Mouse (Mus musculus) forebrain, embryonic 13.5 days (tissue): ENCODE data around the gene Nup133. TPM values are rescaled to one million over a fixed set of nuclear protein-coding genes. Genes with fewer than 3 reads are reported as not detected.

Source experiments
- ATAC-seq: fragments of 200-750 bp; cut with Nextera tagmentation; 2 replicates; pipeline ENCODE4 v1.8.0; 2017
- H3K27ac ChIP-seq: fragments of 300-500 bp; sonication (generic); 2 replicates; pipeline ENCODE4 v1.5.1; 2015; ENCODE audit warnings: inconsistent platforms, mild to moderate bottlenecking, moderate library complexity
- H3K27me3 ChIP-seq: fragments of 300-500 bp; sonication (generic); 2 replicates; pipeline ENCODE4 v1.6.1; 2015; ENCODE audit warnings: mild to moderate bottlenecking, inconsistent platforms
- H3K36me3 ChIP-seq: fragments of 300-500 bp; sonication (generic); 2 replicates; pipeline ENCODE4 v1.6.1; 2015; ENCODE audit warnings: mild to moderate bottlenecking, inconsistent platforms; ENCODE audit not compliant: poor library complexity, severe bottlenecking
- H3K4me1 ChIP-seq: fragments of 300-500 bp; sonication (generic); 2 replicates; pipeline ENCODE4 v1.6.1; 2015; ENCODE audit warnings: inconsistent platforms
- H3K4me2 ChIP-seq: fragments of 300-500 bp; sonication (generic); 2 replicates; pipeline ENCODE4 v1.6.1; 2015; ENCODE audit warnings: inconsistent platforms, mild to moderate bottlenecking, moderate library complexity
- H3K4me3 ChIP-seq: fragments of 300-500 bp; sonication (generic); 2 replicates; pipeline ENCODE4 v1.5.1; 2015; ENCODE audit warnings: mild to moderate bottlenecking, inconsistent platforms
- H3K9ac ChIP-seq: fragments of 300-500 bp; sonication (generic); 2 replicates; pipeline ENCODE4 v1.6.1; 2015; ENCODE audit warnings: mild to moderate bottlenecking, inconsistent platforms
- H3K9me3 ChIP-seq: fragments of 300-500 bp; sonication (generic); replicated peaks from 2 replicates; pipeline ENCODE4 v1.6.1; 2016; ENCODE audit warnings: inconsistent platforms
- WGBS: fragments of 180-500 bp; shearing (Covaris S2); methylation state at CpG from one replicate; pipeline ENCODE4 v1.1.7; 2015; 5-methylcytosine and 5-hydroxymethylcytosine counted together
- polyA plus RNA-seq: library from polyadenylated mRNA; unstranded; fragments of >200 nt; fragmentation: Nextera tagmentation; extraction: Ambion mirVana; gene quantifications from 2 replicates; pipeline ENCODE4 v1.2.1, GENCODE M21; 2015

Gene Nup133
- polyA plus RNA-seq, 1 experiment from 2014 or later = 38.5 TPM

DNA sequence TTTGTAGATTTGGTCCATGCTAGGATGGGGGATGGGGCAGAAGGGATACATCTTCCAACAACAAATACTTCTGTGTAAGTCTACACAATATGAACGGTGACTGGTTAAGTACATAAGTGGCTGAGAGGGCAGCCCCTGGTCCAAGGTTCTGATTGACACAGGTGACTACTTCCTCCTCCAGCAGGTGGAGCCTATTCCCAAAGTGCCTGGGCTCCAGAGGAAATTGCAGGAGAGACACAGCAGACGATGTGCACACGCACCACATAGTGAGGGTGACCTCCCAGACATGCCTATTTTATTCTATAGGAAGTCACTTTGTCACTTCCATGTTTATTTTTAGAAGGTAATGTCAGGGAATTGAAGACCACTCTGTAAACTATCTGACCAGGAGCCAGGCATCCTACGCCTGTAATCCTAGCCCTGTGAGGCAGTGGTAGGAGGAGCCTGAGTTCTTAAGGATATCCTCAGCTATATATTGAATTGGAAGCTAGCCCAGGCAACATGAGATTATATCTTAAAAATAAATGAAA, 68.2 kb downstream of the Nup133 start:
- Histone ChIP-seq H3K4me3 (no peak overlapping the region), H3K9ac (no peak overlapping the region), H3K27ac (no peak overlapping the region), H3K4me1 (peaks cover 14% of the 10 kb centered on the region), H3K36me3 (no peaks in the 10 kb centered on the region), H3K9me3 (no peaks in the 10 kb centered on the region), H3K27me3 (peaks cover 4% of the 10 kb centered on the region; the same call in 1 of the 2 replicates), H3K4me2 (no peak overlapping the region)
- no peak for ATAC-seq
- WGBS = 55% methylated on average over 4 of the region's 4 CpGs

DNA sequence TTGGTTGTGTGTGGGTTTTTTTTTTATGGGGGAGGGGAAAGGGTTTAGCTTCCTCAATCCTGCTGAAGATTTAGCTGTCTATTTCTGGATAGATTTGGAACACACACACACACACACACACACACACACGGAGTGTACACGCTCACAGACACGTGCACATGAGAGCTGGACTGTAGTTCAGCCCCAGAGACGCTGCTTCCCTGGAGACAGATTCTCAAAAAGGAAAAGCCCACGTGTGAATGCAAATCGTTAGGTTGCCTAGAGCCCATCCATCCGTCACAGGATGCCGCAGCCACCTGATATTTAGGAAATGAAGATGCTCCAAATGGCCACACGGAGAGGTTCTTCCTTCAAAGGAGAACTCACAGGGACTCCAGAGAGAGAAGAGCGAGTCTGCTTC, 68.8 kb downstream of the Nup133 start:
- H3K4me3 ChIP-seq = no peak overlapping the region
- WGBS = 74% methylated on average over 10 of the region's 10 CpGs
- no peak overlapping the region for H3K4me2 ChIP-seq
- no peaks in the 10 kb centered on the region for H3K36me3 ChIP-seq
- H3K9ac ChIP-seq = no peak overlapping the region
- H3K9me3 ChIP-seq = no peaks in the 10 kb centered on the region
- ATAC-seq = no peak
- peaks cover 4% of the 10 kb centered on the region; the same call in 1 of the 2 replicates for H3K27me3 ChIP-seq
- H3K4me1 ChIP-seq = peaks cover 13% of the 10 kb centered on the region
- H3K27ac ChIP-seq = no peak overlapping the region

DNA sequence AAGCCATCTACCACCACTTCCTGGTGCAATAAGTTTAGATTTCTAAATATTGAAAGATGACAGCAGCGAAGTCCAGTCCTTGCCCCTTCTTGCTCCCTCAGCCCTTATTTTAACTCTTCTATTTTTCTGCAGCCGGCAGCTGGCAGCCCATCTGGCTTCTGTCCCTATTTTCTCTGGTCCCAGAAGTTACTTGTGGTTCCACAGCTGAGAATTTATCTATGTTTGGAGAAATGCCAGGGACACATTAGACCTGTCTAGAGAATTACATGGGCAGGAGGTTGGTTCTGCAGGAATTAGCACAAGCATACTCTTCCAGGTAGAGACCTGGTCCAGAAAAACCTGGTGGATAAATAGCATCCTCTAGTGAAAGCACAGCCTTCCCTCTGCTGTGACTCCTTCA, 71.2 kb downstream of the Nup133 start:
- WGBS = 72% methylated on average over 2 of the region's 2 CpGs
- no peak overlapping the region for H3K4me3 ChIP-seq
- H3K27ac ChIP-seq = no peak overlapping the region
- H3K36me3 ChIP-seq = no peaks in the 10 kb centered on the region
- no peaks in the 10 kb centered on the region for H3K4me1 ChIP-seq
- no peaks in the 10 kb centered on the region for H3K27me3 ChIP-seq
- H3K9ac ChIP-seq = 0 out of 2 replicates have a peak overlapping the region, but pooled peaks have one; percentile 21
- ATAC-seq = no peak
- no peak overlapping the region for H3K4me2 ChIP-seq
- no peaks in the 10 kb centered on the region for H3K9me3 ChIP-seq

DNA sequence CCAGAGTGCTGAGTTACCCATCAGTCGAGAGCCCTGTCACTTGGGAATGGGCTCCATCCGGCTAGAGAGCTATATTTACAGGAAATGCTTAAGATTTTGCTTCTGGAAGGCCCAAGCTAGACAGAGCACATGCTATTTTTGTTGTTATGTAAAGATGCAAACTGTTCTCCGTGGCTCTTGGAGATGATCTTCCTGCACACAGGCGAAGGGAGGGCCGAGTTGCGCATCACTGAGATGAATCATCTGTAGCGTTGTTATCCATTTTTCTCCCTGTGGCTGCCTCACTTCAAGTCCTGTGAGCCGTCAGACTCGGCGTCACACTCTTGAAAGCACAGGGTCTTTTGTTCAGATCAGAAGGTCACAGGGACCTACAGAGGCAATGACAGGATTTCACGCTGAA, 74.7 kb downstream of the Nup133 start:
- ATAC-seq = no peak
- Histone ChIP-seq H3K9me3 (no peaks in the 10 kb centered on the region), H3K4me3 (no peak overlapping the region), H3K36me3 (no peaks in the 10 kb centered on the region), H3K4me1 (no peaks in the 10 kb centered on the region), H3K9ac (no peak overlapping the region), H3K27ac (no peak overlapping the region), H3K27me3 (no peaks in the 10 kb centered on the region), H3K4me2 (no peak overlapping the region)
- WGBS = 86% methylated on average over 11 of the region's 11 CpGs

DNA sequence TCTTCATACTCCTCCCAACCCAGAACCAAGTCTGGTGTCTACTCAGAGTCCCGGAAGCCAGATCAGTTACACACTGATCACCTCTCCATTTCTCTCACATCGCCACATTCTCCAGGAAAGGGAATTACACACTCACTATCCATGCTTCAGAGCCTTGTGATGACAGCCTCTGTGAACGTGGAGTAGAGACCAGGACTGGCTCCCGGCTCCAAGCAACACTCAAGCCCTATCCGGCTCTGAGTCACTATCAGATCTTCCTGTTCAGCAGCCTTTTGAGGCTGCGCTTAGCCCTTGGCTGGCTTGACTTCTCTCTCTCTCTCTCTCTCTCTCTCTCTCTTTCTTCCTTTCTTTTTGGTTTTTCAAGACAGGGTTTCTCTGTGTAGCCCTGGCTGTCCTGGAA, 75.7 kb downstream of the Nup133 start:
- no peak overlapping the region for H3K4me3 ChIP-seq
- H3K27ac ChIP-seq = no peak overlapping the region
- no peak for ATAC-seq
- no peak overlapping the region for H3K4me2 ChIP-seq
- H3K9ac ChIP-seq = no peak overlapping the region
- H3K27me3 ChIP-seq = no peaks in the 10 kb centered on the region
- H3K9me3 ChIP-seq = no peaks in the 10 kb centered on the region
- no peaks in the 10 kb centered on the region for H3K36me3 ChIP-seq
- H3K4me1 ChIP-seq = no peaks in the 10 kb centered on the region
- WGBS = 88% methylated on average over 6 of the region's 6 CpGs

DNA sequence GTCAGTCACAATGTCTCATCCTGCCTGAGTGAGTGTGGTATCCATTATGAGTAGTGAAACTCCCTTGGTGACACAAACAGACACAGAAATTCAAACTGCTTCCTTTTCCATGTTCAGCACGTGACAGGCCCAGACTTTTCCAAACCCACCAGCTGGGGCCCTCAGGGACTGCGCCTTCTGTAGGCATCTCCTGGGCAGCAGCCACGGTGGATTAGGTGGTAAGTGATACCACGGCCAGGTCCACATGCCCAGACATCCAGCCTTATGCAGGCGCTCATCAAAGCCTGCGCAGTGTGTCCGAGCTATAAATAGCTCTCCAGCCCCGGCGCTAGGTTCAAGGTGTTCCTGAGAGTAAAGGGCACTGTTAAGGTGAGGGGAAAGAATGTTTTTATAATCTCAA, 77.0 kb downstream of the Nup133 start:
- H3K4me3 ChIP-seq = no peak overlapping the region
- 88% methylated on average over 9 of the region's 9 CpGs for WGBS

DNA sequence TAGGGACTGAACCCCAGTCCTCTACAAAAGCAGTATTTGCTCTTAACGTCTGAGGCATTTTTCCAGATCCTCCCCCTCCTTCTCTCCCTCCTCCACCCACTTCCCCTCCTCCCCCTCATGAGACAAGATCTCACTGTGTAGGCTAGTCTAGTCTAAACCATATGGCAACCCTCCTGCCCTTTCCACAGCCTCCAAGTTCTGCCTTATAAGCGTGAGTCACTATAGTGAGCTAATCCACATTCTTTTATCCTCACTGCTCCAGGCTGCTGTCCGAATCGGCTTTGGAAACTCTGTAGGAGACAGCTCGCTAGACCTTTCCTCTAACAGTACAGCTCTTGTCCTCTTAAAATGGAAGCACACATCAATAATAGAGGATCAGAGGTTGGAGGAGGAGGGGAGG, 82.1 kb downstream of the Nup133 start:
- ATAC-seq = no peak
- Histone ChIP-seq H3K9ac (no peak overlapping the region), H3K27me3 (peaks cover 8% of the 10 kb centered on the region; the same call in 1 of the 2 replicates), H3K27ac (no peak overlapping the region), H3K4me1 (peaks cover 8% of the 10 kb centered on the region), H3K36me3 (no peaks in the 10 kb centered on the region), H3K4me2 (no peak overlapping the region), H3K9me3 (no peaks in the 10 kb centered on the region), H3K4me3 (no peak overlapping the region)
- WGBS = 16% methylated on average over 5 of the region's 5 CpGs

More for the DNA sequence above, 77.0 kb downstream of the Nup133 start:
- no peak overlapping the region for H3K4me2 ChIP-seq
- no peak overlapping the region for H3K9ac ChIP-seq
- no peaks in the 10 kb centered on the region; the same call in 1 of the 2 replicates for H3K4me1 ChIP-seq
- no peaks in the 10 kb centered on the region for H3K9me3 ChIP-seq
- ATAC-seq = no peak
- no peaks in the 10 kb centered on the region for H3K36me3 ChIP-seq
- no peak overlapping the region for H3K27ac ChIP-seq
- no peaks in the 10 kb centered on the region for H3K27me3 ChIP-seq

DNA sequence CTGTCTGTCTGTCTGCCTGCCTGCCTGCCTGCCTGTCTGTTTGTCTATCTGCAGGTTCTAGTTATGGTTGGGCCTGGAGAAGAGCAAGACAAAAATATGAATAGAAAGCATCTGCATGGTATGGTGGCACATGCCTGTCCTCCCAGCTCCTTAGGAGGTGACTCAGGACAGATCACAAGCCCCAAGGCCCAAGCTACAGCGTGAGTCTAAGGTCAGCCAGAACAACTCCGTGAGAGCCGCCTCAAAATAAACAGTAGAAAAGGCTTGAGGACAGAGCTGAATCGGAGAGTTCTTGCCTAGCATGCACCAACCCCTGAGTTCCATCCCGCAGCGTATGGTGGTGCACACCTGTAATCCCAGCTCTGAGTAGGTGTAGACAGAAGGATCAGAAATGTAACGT, 83.3 kb downstream of the Nup133 start:
- no peak overlapping the region for H3K4me3 ChIP-seq
- H3K27ac ChIP-seq = no peak overlapping the region
- H3K9me3 ChIP-seq = no peaks in the 10 kb centered on the region
- H3K36me3 ChIP-seq = no peaks in the 10 kb centered on the region
- peaks cover 8% of the 10 kb centered on the region for H3K4me1 ChIP-seq
- H3K4me2 ChIP-seq = no peak overlapping the region
- WGBS = 81% methylated on average over 7 of the region's 7 CpGs
- no peak overlapping the region for H3K9ac ChIP-seq
- peaks cover 16% of the 10 kb centered on the region for H3K27me3 ChIP-seq
- ATAC-seq = no peak

DNA sequence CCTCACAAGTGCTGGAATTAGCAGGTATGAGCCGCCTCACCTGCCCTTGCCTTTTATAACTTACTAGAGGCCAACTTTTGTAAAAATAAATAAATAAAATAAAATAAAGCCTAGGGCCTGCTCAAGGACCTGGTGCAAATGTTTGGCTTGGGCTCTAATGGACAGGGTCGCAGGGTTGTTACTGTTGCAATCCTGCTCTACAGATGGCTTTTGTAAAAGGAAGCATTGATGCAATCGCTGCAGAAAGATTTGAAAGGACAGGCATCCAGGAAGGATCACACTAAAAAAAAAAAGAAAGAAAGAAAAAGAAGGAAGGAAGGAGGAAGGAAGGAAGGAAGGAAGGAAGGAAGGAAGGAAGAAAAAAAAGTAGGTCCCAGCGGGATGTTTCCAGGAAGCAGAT, 88.7 kb downstream of the Nup133 start:
- H3K27me3 ChIP-seq = peaks cover 22% of the 10 kb centered on the region
- no peak for ATAC-seq
- H3K4me3 ChIP-seq = peak overlapping the region; percentile 92; the same call in 1 of the 2 replicates
- 80% methylated on average over 4 of the region's 4 CpGs for WGBS
- H3K4me1 ChIP-seq = peaks cover 23% of the 10 kb centered on the region
- no peak overlapping the region for H3K27ac ChIP-seq
- no peaks in the 10 kb centered on the region for H3K36me3 ChIP-seq
- peak overlapping the region; percentile 84 for H3K4me2 ChIP-seq
- no peaks in the 10 kb centered on the region for H3K9me3 ChIP-seq
- peak overlapping the region; percentile 85; the same call in 1 of the 2 replicates for H3K9ac ChIP-seq

DNA sequence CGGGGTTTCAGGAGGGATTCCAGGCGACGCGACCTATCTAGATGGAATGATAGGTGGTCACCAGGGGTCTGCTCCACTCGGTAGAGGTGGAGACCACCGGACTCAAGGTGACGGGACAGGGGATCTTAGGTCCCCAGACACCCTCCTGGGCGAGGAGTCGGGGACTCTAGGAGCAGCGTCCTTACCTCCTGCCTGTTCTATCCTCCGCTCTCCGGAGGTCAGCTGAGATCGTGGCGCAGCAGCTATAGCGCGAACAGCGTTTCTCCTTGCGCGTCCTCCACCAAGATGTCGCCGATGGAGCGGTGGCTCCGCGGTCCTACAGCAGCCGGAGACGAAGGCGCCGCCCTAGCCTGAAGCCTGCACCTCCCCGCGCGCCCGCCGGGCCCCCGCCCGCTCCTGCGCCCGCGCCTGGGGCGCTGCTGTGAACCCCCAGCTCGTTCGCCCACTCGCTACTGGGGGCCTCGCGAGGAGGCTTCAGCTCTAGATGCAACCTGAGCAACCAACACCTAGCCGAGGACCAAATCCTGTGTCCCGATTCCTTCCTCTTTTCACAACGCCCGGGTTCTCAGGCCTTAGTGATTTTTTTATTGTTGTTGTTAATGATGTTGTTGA, 89.3 kb downstream of the Nup133 start, which contains the start of gene Ccsap:
Gene Ccsap, minus strand, starts transcription at position 562 of the 612 bp plus-strand sequence.
- Histone ChIP-seq H3K27ac (peak within 1 kb of the TSS; percentile 58), H3K4me2 (peak within 1 kb of the TSS; percentile 84), H3K36me3 (no peaks in the 10 kb centered on the region), H3K27me3 (peaks cover 22% of the 10 kb centered on the region), H3K4me1 (peaks cover 23% of the 10 kb centered on the region), H3K9me3 (no peaks in the 10 kb centered on the region), H3K9ac (peak within 1 kb of the TSS; percentile 85), H3K4me3 (peak within 1 kb of the TSS; percentile 92)
- WGBS = 1% methylated on average over 48 of the region's 48 CpGs
- ATAC-seq = peak; percentile 72

DNA sequence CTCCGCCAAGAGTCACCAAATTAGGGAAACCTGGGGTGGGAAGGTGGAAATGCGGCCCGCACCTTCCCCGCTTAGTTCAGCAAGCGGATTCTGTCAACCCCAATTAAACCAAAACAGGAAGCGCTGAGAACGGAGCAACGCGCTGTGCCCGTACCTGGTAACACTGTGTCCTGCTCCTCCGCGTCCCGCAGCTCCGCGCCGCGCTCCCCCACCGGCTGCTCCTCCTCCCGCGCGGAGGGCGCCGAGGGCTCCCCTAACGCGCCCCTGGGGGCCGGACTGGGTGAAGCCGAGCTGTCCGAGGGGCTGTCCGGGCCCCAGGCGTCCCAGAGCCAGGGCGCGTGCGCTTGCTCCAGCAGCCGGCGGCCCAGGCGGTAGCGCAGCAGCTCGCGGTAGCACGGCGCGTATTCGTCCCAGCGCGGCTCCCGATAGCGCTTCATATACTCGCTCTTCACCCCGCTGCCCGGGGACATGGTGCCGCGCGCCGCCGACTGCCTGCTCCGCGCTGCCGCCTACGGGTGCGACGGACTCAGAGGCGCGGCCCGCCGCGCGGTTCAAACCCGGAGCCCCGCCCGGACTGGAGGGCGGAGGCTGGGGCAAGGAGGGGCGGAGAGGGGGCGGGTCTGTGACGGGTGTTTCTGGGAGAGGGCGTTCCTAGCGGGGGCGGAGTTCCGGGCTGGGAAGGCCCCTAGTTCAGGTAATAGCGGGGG, 90.0 kb downstream of the Nup133 start:
- Histone ChIP-seq H3K4me2 (peak overlapping the region; percentile 84), H3K36me3 (no peaks in the 10 kb centered on the region), H3K27ac (peak overlapping the region; percentile 58), H3K27me3 (peaks cover 22% of the 10 kb centered on the region), H3K9ac (peak overlapping the region; percentile 85), H3K4me3 (peak overlapping the region; percentile 92), H3K4me1 (peaks cover 19% of the 10 kb centered on the region), H3K9me3 (no peaks in the 10 kb centered on the region)
- WGBS = under 1% methylated on average over 76 of the region's 79 CpGs
- ATAC-seq = peak; percentile 95

DNA sequence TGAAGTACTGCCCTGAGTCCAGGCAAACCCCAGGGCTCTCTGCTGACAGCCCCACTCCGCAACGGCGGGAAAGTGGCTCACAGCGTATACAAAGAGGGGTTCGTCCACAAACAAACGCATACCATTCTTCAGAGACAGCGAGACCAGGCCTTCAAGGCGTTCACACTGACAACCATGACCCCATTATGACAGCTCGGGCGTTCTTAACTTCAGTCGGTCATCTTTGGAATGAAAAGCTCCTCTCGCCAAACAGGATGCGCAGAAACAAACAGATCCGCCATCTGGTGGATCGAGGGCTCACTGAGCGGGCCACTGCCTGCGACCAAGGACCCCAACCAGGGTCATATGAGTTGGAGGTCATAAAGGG, 90.5 kb downstream of the Nup133 start:
- peaks cover 15% of the 10 kb centered on the region for H3K4me1 ChIP-seq
- under 1% methylated on average over 17 of the region's 17 CpGs for WGBS
- H3K27me3 ChIP-seq = peaks cover 22% of the 10 kb centered on the region
- H3K36me3 ChIP-seq = no peaks in the 10 kb centered on the region
- no peaks in the 10 kb centered on the region for H3K9me3 ChIP-seq
- H3K27ac ChIP-seq = peak overlapping the region; percentile 58; the same call in 1 of the 2 replicates
- H3K4me2 ChIP-seq = peak overlapping the region; percentile 84
- H3K9ac ChIP-seq = peak overlapping the region; percentile 85
- H3K4me3 ChIP-seq = peak overlapping the region; percentile 92
- ATAC-seq = peak; percentile 11; the same call in 1 of the 2 replicates
